Mouse (Mus musculus) brain, adult 2 months (tissue): ENCODE data around the gene Arhgap21.

Source experiments
- DNase-seq: peaks from one replicate; pipeline ENCODE4 v3.0.0; 2011; ENCODE audit warnings: low read depth, low spot score

The Arhgap21 gene

GRCm38 (mm10) chr2:20968441-20969200, at the start of gene Arhgap21:
Gene Arhgap21 (minus strand): TSS chr2:20968881.
- DNase-seq, result peak; percentile 88

DNA sequence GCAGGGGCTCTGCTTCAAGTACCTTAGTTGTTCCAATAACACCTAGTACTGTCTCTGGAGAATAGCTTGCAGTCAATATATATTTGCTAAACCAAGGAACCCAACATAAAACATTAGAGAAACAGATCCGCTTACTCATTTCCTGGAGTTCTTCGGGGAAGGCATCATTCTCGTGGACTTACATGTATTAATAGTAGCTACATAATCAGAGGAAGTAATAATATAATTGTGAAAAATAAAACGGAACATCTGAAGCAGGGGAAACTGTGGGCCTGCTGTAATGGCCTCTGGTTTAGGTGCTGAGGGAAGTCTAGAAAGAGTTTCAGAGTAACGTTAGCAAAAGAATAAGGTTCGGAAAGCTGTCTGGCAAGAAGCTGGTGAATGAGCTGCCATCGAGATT, 47.9 kb upstream of the Arhgap21 start:
- DNase-seq, result no peak

- peak; percentile 13 for DNase-seq
Measured at GRCm38 (mm10) chr2:21010806-21011397, 42.2 kb upstream of the Arhgap21 start.

GRCm38 (mm10) chr2:21010219-21010618, 41.5 kb upstream of the Arhgap21 start:
- peak; percentile 80 for DNase-seq

DNA sequence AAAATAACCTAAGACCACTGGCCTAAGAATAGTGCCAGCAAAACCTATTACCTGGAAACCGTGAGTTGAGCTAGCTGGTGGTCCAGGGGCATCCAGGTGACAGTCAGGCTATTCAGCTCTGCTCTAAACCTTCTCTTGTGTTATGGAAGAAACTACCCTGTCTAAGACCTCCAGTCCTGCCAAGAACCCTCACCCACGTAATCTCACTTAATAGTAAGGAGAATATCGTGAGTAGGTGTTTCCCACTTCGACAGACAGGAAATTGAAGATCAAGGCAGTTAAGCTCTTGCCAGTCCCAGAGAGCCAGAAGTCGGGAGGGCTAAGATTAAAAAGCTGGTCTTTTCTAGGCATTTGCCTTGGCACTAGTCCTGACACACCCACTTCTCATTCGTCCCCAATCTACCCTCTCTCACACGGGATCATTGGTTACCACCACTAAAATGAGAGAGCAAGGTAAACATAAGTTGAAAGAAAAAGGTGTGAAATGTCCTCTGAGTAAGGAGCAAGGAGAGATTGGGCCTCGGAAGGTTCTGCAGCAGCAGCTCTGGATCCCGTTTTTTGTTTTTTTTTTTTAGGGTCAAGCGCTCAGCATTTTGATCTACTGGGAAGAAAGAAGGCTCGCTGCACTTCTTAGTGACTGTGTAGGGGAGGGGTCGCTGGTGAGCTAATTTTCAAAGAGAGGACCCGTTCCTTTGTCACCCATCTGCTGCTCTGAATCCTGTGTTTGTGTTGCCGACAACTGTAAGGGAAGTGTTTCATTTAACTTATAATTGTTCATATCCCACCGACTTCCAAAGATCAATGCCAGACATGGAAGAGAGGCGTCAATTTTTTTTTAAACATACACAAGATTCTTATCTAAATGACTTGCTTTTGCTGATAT, 40.8 kb upstream of the Arhgap21 start:
- DNase-seq, result no peak

- DNase-seq, result peak; percentile 90
Measured at GRCm38 (mm10) chr2:21002538-21002937, 33.9 kb upstream of the Arhgap21 start.

DNA sequence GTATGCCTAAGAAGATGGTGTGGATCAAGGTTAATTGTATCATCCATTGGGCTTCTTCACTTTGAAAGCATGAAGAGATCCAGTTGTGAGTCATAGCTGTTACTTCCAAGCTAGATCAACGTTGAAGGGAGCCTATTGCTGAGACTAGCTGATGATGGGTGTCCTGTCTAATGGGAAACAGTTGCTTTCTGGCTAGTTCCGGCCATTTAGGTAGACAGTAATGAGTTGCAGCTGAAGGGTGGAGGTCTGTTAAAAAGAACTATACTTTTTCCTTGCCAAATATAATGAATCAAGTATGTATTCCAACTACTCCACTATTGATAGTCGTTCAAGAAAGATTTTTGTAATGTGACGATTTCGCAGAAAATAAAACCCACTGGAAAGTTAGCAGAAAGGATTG, 32.5 kb upstream of the Arhgap21 start:
- DNase-seq, result no peak

GRCm38 (mm10) chr2:20995547-20995946, 26.9 kb upstream of the Arhgap21 start:
- DNase-seq, result peak; percentile 58

DNA sequence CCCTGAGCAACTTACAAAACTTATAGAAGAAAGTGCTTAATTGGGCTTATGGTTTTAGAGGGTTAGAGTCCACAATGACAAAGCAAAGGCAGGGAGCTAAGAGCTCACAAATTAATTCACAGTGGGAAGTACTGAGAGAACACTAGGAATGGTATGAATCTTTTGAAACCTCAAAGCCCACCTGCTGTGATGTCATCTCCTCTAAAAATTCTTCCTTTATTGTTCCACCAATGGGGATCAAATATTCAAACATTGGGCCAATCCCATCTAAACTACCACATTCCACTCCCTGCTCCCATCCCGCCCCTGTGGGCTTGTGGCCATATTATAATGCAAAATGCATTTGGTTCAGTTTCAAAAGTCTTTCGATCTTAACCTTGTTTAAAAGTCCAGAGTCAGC, 22.8 kb upstream of the Arhgap21 start:
- DNase-seq, result no peak

GRCm38 (mm10) chr2:20990907-20991306, 22.2 kb upstream of the Arhgap21 start:
- DNase-seq, result no peak

DNA sequence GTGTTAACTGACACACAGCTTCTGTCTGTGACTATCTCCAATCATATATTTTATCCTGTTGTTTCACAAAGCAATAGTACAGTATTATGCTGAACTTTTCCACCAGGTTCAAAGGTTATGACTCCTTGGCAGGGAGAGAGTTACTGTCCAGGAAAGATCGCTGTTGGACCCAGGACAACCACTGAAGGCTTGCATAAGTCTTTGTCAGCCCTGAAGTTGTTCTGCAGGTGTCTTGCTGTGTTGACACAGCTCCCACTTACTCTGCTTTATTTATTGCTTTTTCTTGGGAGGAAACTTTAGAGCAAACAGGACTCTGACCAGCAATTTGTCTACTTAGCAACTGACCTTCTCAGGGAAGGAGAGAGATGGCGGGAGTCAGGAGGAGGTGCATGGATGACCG, 21.4 kb upstream of the Arhgap21 start:
- no peak for DNase-seq

- no peak for DNase-seq
Measured at GRCm38 (mm10) chr2:20987822-20988221, 19.1 kb upstream of the Arhgap21 start.

DNA sequence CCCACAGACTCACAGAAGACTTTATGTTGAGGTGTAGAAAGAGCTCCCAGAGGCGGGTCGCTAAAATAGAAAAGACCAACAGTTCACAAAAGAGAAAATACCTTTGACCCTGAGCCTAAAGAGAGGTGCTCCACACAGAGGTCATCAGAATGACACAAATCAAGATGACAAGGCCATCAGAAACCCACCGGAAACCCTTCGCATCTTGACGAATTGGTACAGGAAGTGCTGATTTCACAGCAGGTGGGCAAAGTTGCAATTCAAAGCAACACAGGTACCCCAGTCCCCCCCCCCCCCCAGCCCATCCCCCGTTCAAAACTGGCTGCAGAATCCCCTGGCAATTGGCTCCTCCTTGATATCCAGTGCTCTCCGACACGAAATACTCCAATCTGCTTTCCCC, 10.0 kb upstream of the Arhgap21 start:
- no peak for DNase-seq

GRCm38 (mm10) chr2:20977051-20977450, 8.4 kb upstream of the Arhgap21 start:
- no peak for DNase-seq

DNA sequence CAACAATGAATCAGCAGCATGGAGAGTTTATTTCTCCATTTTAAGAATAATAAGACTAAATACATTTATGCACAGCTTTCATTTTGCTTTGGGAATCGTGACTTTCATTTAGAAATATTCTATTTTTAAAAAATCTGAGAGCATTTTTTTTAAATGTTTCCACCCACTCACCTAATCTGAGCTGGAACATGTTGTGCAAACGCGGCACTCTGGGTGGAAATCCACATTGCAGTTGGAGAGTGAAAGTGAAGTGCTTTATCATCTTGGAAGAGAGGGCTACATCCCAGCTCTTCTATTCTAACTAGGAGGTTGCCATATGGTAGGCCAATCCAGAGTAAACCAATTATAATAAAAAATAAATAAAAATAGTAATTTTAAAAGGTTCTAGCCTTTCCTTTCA, 4.8 kb upstream of the Arhgap21 start:
- DNase-seq, result peak; percentile 86

DNA sequence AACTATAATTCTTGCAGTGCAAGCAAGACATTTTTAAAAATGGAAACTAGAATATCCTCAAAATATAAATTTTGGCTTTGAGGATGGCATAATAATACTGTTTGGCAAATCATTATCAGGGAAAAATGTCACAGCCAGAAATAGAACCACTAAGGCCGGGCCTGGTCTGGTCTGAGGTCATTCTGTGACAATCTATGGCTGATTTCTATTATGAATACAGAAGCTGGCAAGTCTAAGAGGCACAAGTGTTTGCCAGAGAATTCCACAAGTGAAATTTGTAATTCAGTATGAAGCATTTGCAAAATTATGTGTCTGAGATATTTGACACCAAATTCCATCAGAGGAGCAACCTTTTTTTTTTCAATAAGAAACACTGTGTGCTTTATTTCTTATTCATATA, 3.5 kb upstream of the Arhgap21 start:
- DNase-seq, result no peak

- no peak for DNase-seq
Measured at GRCm38 (mm10) chr2:20971628-20972027, 2.9 kb upstream of the Arhgap21 start.

GRCm38 (mm10) chr2:20969201-20970200, 820 bp upstream of the Arhgap21 start:
- peak; percentile 100 for DNase-seq

- peak; percentile 62 for DNase-seq
Measured at GRCm38 (mm10) chr2:20967646-20968351, 882 bp downstream of the Arhgap21 start.

- peak; percentile 77 for DNase-seq
Measured at GRCm38 (mm10) chr2:20967101-20967645, 1.5 kb downstream of the Arhgap21 start.
